Mouse (Mus musculus): ENCODE data around the gene Tmem170. TPM values are rescaled to one million over a fixed set of nuclear protein-coding genes. Genes with fewer than 3 reads are reported as not detected.

The Tmem170 gene
- total RNA-seq, 2 experiments from 2014 or later, result 3.5 to 4.4 TPM

- no peak for DNase-seq (ENCODE audit: low spot score in 2 of 2)
These were observed 58.0 kb downstream of the Tmem170 start for GRCm38 (mm10) chr8:111818556-111818955.

DNA sequence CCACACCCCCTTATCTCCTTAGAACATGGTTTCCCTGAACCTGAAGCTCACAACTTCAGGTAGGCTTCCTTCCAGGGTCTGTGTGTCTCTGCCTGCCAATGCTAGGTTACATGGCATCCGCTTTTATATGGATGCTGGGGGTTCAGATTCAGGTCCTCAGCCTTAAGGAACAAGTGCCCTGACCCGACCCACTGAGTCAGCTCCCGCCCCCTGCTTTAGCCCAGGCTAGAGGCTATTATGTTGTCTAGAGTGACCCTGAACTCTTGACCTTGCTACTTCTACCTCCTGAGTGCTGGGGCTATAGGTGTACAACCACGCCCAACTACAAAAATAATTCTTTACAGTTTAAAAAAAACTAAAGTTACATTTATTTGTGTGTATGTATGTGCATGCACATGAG lies 61.5 kb downstream of the Tmem170 start:
- no peak for DNase-seq (ENCODE audit: low spot score in 2 of 2)

GRCm38 (mm10) chr8:111813818-111814217 lies 62.7 kb downstream of the Tmem170 start:
- no peak for DNase-seq (ENCODE audit: low spot score in 2 of 2)

Other genes with a start within 250 kb of the Tmem170 start
- 1 to 10 TPM; 4.6 to 6.2 TPM for gene Ldhd, start 246.4 kb downstream of the Tmem170 start, total RNA-seq (2021)
- 10 to 100 TPM; 21.2 to 22.7 TPM for gene Zfp1, start 233.3 kb downstream of the Tmem170 start, total RNA-seq (2021)
- not detected for gene Ctrb1, start 185.7 kb downstream of the Tmem170 start, total RNA-seq (2021)
- gene Bcar1, start 132.9 kb downstream of the Tmem170 start, total RNA-seq (2021), result 10 to 100 TPM; 66.5 to 73.8 TPM
- 10 to 100 TPM; 76.0 to 81.3 TPM for gene Cfdp1, start 22.5 kb downstream of the Tmem170 start, total RNA-seq (2021)
- under 1 TPM; 0.44 to 0.95 TPM for gene Chst5, start 33.7 kb upstream of the Tmem170 start, total RNA-seq (2021)
- 1 to 10 TPM; 9.6 to 9.9 TPM for gene Tmem231, start 57.1 kb upstream of the Tmem170 start, total RNA-seq (2021)
- gene Gabarapl2, start 64.0 kb upstream of the Tmem170 start, total RNA-seq (2021), result 100 to 1,000 TPM; 219 to 221 TPM
- 1 to 10 TPM; 4.3 to 5.2 TPM for gene Adat1, start 115.6 kb upstream of the Tmem170 start, total RNA-seq (2021)
- gene Kars, start 134.6 kb upstream of the Tmem170 start, total RNA-seq (2021), result 10 to 100 TPM; 79.8 to 83.9 TPM
- gene Terf2ip, start 134.6 kb upstream of the Tmem170 start, total RNA-seq (2021), result 10 to 100 TPM; 35.9 to 37.2 TPM
- gene Gm6793, start 138.3 kb upstream of the Tmem170 start, total RNA-seq (2021), result under 1 TPM in 1 of 2 experiments, not detected in 1; 0.30 TPM

Measured in layer of hippocampus, postnatal 14 days (tissue).